Mouse (Mus musculus) retina, adult 2 months (tissue): ENCODE data around the gene Msh3.
"Not testable (repeated sequence)": the region's sequence is repeated elsewhere in the genome, so short reads cannot be mapped to it uniquely, and the experiment has no call there.

Experiments
- DNase-seq: peaks from one replicate; pipeline ENCODE4 v3.0.0-alpha.2; 2012; ENCODE audit warnings: low read depth, low spot score

Msh3 gene

DNA sequence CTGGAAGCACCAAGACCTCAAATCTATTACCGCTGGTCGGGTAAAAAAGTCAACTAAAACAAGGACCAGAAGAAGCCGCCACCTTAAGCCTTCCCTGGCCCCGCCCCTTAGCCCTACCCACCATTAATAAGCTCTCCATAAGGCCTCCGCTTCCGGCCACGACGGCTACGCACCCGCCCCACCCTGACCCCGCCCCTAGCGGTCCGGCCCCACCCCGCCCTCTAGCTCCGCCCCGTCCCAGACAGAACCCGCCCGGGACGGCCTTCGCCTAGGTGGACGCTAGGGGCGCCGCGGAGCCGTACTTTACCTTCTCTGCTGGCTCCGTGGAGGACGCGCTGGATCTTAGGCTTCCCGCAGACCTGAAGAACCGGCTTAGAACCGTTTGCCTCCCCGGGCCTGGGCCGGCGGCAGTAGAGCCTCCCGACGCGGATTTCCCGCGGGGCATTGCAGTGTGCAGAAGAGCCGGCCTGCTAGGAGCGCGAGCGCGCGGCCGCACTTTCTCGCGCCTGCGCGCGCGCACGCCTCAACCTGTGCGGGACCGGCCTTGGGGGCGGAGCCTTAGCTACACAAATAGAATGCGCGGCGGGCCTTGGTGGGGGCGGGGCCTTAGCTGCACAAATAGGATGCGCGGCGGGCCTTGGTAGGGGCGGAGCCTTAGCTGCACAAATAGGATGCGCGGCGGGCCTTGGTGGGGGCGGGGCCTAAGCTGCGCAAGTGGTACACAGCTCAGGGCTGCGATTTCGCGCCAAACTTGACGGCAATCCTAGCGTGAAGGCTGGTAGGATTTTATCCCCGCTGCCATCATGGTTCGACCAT is at the start of gene Msh3, which contains the start of gene Dhfr:
Msh3 (minus strand) TSS at position 548 of the 816 bp plus-strand sequence.
Dhfr (plus strand) TSS at position 271 of the 816 bp plus-strand sequence.
- DNase-seq: peak; percentile 95

DNA sequence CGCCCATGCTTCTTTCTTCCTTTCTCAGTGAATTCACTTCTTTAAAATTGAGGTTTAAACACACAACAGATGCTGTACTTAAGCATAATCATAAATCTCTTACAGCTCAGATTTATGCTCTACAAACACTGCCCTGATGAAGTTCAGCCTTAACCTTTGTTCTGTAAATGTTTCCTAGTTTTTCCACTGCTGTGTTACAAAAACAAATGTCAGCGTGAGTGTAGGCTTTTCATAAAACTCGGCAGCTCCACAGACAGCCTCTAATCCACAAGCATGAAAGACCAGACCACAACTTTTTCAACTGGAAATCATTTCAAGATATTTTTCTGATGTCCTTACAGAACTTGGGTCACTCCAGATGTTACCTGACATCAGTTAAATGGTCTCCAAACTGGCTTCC is 48.7 kb upstream of the Msh3 start:
- no peak for DNase-seq

DNA sequence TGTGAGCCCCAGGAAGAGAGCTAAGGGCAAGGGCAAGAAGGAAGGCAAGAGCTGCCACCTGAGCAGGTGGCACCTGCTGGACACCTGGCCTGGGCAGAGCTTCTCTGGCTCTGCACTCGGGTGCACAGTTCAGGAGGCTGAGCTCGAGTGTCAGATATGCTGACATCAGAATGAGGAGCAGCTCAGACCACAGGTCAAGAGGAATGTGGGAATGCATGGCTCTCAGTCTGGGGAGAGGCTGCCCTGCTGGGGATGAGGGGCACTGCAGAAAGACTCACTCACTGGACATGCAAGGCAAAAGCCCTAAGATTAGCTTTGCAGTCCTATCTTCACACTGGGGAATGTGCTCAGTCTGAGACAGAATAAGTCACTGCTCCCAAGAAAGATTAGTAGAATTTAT is 47.3 kb upstream of the Msh3 start:
- no peak for DNase-seq

DNA sequence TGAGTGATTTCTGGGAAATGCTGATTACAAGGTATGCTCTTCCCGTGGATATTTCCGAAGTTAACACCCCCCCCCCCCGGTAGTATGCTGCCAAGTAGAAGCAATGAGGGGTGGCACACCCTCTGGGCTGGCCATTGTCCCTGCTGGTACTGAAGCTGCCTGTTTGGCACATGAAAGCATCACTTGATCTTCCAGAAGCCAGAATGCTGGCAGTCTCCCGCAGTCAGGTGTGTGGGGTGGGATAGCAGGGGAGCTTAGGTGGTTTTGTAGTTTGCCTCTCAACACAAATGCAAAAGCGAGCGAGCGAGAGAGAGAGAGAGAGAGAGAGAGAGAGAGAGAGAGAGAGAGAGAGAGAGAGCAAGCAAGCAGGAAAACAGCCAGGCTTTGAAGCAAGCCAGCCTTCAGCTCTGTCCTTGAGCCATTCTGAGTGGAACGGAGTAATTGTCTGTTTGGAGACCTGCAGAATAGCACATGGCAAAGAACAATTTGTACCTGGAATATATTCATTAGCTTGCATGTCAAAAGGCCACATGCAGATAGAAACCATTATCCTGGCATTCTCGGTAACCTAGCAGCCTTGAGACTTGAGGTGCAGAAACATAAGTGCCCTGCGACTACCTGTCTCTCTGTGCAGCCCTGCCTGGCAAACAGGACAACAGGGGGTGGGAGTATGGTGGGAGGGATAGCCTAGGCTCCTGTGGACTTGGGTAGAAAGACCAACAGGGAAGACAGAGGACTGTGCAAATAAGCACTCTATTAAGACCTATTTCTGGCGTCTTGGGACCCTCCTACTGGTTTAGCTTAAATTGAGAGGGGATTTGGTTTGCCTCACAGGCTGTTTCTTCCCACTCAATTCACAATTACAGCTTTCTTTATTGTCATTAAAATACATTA is 43.9 kb upstream of the Msh3 start:
- no peak for DNase-seq

DNA sequence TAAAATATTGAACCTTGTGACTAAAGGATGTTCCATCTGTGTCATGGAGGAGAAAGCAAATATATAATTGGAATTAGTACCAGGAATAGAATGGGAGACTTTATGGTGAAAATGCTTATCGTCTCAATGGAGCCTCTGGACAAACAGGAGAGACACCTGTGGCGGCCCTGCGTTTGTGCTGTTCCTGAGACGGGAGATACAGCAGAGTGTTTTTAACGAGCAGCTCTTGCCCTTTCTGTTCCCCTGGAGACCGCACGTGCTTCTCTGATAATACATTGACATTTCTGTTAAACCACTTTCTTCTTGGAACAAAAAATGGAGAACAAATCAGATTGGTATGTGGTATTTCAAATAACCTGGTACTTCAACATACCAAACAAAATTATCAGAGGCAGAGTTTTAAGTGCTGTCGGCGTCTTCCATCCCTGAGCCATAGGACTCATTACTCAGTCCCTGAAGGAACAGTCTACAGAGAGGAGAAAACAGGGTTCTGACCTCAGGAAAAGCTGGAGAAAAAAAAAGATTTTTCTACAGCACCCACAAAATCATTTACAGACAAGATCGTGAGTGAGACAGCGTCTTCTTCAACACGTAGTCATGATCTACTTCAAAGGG is 38.4 kb upstream of the Msh3 start:
- DNase-seq: no peak

DNA sequence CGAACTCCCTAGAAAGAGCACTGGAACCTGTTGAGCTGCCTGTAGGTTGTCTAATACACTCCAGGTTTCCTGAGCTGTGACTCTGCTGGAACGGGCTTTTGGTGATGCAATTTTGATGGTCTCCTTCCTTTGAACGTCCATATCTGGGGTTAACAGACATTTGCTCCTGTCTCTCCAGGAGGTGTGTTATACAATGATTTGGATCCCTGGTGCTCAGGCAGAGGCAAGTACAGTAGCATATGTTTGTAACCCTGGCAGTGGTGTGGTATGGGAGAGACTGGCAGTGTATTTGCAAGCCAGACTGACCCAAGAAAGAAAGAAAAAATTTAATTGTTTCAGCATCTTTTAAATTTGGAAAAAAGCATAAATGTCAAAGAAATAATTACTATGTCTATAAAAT is 32.6 kb upstream of the Msh3 start:
- no peak for DNase-seq

DNA sequence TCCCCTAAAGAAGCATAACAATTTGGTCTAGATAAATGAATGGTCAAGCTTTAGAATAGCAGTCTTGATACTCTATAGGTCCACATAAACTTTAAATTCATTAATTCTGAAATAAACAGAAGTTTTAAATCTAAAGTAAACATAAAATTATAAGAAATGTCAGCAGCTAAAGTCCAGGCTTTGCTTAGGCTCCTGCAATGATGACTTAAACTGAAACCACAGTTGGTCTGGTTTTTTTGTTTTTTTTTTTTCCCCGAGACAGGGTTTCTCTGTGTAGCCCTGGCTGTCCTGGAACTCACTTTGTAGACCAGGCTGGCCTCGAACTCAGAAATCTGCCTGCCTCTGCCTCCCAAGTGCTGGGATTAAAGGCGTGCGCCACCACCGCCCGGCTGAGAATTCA is 16.7 kb upstream of the Msh3 start:
- not testable (repeated sequence) for DNase-seq

DNA sequence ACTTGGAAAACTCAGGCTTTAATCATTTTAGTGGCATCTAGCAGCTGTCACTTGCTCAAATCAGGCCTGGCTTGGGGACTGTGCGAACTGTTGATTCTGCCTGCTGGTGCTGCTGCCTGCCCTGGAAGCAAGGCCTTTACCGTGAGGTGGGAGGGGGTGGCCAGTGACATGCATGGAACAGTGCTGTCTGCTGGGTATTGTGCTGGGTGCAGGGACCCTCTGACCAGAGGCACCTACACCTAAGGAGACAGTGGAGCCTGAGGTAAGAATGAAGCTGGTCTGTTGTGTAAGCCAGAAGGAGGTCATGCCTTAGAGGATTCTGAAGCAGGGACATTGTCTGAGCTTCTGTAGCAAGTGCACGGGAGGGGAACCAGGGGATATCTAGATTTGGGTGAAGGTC is 16.0 kb upstream of the Msh3 start:
- no peak for DNase-seq

DNA sequence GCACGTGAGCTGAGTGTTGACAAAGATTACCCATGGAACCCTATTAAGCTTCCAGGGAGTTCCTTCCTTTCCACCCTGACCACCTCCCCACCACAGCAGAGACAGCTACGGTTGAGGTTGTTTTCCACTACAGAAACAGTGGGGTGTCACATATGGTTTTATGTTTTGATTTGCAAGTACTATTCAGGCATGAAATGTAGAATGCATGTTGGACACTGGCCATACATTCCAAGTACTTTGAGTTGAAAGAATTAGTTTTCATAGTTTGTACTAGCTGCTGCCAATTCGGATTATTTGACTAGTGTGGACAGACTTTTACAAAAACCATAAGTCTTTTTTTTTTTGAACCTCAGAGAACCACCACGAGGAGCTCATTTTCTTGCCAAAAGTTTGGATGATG is 10.5 kb upstream of the Msh3 start:
- DNase-seq: no peak

DNA sequence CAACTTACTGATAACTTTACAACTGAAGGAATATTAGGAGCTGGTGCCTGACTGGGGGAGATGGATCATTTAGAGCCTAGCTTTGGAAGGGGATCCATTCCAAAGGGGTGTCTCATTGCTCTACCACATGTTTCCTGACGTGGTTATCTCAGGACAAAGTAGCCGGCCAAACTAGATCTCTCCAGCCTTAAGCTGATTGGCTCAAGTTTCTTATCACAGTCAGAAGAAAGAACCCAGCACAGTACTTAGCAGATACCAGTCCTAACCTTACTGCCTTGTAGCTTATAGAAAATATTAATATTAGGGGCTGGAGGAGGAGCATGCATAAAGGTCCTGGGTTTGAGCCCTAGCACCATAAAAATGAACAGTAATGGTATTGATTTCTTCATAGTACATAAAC is 6.8 kb upstream of the Msh3 start:
- no peak for DNase-seq

DNA sequence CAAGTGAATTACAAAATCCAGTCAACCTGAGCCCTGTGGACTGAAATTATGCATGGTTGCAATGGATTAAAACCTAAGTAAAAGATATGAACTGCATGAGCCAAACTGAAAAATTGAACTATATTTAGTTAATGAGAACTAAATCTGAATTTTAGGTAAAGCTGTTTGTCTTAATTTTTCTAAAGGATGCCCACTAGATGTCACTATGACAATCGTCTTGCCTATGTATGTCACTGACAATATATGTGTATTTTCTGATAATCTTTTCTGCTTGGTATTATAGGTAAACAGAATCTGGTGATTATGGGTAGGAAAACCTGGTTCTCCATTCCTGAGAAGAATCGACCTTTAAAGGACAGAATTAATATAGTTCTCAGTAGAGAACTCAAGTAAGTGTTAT is 2.8 kb upstream of the Msh3 start:
- DNase-seq: no peak

DNA sequence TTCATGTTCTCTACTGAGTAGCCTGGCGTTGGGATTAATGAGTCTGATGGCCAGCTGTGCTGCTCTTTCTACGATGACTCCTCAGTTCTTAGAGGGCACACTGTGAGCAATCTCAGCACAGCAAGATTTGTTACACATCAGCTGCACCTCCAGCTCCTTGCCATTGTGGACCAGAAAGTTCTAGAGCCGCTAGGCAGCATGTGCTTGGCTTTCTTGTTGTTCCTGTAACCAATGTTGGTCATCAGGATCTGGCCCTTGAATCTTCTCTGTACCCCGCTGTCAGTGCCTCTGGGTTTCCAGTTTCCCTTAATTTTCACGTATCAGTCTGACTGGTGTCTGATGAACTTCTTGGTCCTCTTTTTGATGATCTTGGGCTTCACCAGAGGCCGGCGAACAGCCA is 1.6 kb upstream of the Msh3 start:
- no peak for DNase-seq

DNA sequence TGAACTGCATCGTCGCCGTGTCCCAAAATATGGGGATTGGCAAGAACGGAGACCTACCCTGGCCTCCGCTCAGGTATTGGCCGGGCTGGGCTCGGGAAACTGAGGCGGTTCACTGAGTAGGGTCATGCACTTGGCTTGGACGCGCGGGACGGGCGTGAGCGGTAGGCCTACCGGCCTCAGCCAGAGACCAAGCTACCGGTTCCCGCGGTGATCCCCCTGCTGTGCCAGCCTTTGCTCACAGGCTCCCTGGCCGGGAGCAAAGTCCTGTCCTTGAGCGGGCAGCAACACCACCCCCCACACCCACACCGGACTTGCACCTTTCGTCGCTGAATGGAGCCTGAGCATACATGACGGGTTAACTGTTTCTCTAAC is 455 bp upstream of the Msh3 start:
- DNase-seq: no peak

DNA sequence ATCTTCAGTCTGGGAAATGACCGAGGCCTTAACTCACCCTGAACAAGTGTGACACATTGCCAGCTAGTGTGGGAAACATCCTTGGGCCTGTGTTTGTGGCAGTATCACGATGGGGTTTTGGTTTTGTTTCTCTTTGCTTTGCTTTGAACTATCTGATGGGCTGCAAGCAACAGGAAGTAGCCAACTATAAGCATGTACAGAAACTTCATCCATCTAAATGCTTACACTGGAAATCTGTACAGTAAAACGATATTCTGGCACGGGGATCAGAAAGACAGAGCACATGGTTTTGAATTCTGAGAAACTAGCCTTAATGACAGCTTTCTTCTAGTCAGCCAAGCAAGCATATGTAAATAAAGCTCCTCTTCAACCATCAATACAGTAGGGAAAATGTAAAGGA is 847 bp downstream of the Msh3 start:
- DNase-seq: no peak

DNA sequence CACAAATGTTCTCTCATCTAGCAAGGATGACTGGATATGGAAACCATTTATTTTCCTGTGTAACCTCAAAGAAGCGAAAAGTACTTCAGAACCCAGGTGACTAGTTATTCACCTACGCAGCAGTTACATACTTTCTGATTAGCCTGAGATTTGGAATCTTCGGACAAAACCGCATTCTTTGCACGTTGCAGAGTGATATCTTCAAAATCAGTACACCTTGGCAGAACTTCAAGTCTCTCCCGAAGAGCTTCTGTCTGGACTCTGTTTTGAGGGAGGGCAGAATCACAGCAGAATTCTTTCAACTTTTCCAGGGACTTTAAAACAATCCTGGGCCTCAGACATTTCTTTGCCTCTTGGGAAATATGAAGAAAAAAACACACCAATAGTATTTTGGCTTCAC is 3.7 kb downstream of the Msh3 start:
- DNase-seq: no peak

DNA sequence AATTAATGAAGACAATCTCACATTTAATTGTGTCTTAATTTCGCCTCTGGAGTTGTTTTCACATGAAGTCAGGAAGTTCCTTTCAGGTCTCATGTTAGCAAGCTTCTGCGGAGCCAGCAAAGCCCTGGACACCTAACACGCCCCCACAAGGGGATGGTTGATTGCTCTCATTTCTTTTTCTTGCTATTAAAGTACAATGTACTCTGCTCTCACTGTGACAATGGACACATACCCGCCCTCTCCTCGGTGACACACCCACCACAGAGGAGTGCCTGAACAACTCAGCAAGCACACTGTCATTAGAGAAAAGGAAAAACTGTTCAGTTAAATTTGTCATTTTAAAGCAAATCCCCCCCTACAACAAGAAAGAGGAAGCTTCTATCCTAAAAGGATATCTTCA is 8.5 kb downstream of the Msh3 start:
- no peak for DNase-seq

DNA sequence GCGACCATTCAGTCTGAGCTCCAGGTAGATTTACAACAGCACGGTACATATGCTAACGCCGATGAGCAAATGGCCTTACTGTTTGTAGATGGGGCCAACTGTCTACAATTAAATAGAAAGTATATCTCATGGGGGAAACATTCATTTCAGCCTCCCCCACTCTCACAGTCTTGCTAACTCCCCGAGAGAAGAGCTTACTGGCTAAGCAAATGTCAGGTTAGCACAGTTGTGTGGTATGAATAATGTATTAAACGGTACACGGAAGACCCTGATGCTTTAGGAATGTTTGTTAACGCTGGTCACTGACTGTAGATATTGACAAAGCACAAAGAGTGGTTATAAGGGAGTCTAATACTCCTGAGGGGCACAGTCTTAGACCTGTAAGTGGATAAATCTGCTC is 10.8 kb downstream of the Msh3 start:
- no peak for DNase-seq

DNA sequence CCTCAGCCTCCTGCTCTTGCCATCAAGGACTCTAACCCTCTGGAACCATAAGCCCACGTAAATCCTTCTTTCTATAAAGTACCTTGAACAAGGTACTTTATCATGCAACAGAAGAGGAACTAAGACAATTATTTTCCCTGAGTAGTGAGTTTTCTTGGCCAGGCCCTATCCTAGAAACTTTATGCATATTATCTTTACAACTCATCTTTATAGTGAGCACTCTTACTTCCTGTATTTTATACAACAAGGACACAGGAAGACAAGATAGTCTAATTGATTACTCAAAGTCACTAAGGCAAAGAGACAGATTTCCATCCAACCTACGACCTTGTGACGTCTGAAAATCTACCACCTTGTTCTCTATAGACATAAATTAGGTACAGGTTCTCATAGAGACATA is 15.0 kb downstream of the Msh3 start:
- DNase-seq: no peak

DNA sequence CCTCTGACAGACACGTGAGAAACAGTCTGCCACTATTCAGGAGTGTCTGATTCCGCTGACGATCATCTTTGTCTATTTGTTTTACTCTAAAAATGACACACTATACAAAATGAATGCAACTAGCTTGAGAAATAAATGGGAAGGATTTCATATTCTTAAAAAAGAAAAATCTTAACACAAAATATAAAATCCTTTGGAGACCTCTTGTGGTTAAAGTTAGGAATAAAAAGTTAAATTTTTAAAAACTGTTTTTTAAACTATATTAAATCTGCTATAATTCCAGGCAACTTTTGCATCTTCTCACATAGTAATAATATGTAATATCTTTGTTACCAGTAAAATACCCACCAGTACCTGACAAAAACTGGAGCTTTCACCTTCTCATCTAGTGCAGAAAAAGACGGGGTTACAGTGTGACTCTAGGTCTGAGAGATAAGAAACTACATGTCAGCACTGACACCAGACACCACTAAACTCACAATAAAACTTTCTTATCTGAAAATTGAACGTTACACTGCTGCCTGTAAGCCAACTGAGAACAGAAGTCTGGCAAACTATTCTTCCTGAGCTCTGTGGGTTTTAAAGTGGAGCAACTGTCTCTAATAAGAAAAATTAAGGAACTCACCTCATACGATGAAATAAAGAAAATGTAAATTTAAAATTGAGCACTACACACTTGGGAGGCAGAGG is 16.9 kb downstream of the Msh3 start:
- no peak for DNase-seq

DNA sequence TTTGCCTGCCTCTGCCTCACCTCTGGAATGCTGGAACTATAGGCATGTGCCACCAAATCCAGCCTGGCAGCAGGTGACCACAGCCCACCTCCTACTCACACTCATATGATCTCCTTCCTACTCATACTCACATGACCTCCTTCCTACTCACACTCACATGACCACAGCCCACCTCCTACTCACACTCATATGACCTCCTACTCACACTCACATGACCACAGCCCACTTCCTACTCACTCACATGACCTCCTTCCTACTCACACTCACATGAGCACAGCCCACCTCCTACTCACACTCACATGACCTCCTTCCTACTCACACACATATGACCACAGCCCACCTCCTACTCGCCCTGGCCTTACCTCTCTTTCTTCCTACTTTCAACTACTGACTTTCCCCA is 17.9 kb downstream of the Msh3 start:
- DNase-seq: no peak

DNA sequence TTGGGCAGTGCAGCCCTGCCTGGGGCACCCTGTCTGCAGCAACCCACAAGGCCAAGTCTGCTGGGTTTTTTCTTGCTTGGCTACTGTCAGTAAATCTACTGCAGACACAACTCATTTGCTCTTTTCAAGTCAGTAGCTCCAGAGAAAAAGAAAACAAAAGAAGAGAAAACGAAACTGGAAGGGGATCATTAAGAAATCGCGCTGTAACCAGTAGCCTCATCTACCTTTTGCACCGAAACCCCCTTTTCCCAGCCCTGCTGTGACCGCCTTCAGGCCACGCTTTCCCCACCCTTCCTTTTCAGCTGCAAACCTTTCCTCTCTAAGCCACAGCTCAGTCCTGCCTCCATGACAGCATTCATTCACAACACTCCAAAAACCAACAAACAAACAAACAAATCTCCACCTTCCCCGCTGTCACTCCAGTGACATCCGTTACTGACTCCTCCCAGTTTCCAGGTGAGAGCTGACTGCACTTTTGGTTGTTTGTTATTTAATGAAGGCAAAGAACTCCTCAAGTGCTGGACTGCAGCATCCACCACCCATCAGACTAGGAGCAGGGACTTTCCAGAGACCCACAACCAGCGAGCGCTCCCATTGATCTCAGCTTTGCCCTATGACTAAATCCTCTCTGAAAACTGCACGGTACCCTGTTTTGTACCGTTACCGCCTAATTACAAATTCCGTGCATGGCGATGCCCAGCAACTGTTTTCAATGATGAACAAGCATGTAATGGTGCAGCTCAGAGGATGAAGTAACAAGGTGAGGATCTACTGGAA is 22.5 kb downstream of the Msh3 start:
- DNase-seq: no peak
